Mouse (Mus musculus) small intestine, adult 2 months (tissue): ENCODE measurements around the gene Hemgn.

Experiments used
- CTCF ChIP-seq: fragments of 200-500 bp; IDR thresholded peaks from 2 replicates; pipeline ENCODE4 v1.5.1; 2012; ENCODE audit warnings: low read depth, mild to moderate bottlenecking, control low read depth, inconsistent platforms, low read length, moderate library complexity, mixed read lengths; ENCODE audit not compliant: insufficient replicate concordance, insufficient read length; ENCODE audit errors: extremely low read depth
- POLR2A ChIP-seq: fragments of 200-500 bp; IDR thresholded peaks from 2 replicates; pipeline ENCODE4 v1.6.1; 2012; ENCODE audit warnings: low read depth, mild to moderate bottlenecking, control low read depth, inconsistent platforms, low read length, moderate library complexity

DNA sequence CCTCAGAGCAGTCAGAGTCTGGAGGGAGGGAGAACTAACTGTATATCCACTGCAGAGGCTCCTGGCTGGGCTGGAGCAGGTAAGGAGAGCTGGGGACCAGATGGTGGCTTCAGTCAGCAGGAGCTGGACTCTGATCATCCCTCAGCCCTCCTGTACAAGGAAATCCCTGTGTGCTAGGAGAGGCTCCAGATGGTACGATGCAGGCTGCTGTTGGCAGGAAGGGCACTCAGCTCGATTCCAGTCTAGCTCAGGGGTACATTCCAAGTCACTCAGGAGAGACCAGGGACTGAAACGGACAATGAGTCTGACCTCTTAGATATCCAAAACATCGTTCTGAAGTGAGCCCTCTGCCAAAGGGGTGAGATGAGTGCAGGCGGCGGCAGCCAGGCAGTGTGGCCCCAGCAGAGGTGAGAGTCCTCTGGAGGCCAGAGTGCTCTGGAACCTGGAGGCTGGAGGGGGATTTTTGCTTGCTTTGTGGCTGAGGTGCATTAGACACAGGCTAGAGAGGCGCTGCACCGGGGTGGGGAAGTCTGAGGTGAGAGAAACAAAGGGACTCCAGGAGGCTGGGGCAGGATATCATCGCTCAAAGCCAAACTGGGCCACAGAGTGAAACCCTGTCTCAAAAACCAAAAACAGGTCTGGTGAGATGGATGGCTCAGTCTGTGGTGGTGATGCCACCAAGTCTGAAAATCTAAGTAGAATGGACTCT is 32.1 kb upstream of the Hemgn start:
- TF ChIP-seq POLR2A (no peak), CTCF (no peak)
